Mouse (Mus musculus): ENCODE measurements around the gene Casp4. TPM values are rescaled to one million over a fixed set of nuclear protein-coding genes. Genes with fewer than 3 reads are reported as not detected.

Casp4 gene
- polyA plus RNA-seq (2015; fragmentation: Nextera tagmentation; extraction: Ambion mirVana) = 1.1 TPM in 2 replicates

DNA sequence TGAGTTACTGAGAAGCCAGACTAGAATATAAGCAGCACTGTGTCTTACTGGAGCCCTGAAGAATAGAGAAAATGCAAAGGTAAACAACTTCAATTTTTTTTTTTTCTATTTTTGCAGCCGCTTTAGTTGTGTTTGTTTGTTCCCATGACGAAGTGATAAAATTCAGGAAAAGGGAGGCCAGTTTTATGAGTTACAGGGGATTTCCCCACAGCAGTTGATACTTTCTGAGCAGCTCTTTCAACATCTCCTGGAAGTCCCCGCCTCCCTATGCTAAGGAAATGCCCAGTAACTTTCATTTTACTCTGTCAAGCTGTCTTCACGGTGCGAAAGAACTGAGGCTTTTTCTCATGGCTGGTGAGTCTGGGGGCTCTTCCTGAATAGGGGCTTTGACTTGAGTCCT lies at the start of gene Casp4:
Gene Casp4, plus strand, starts transcription at position 268 of the 400 bp plus-strand sequence.
- Histone ChIP-seq H3K9ac (no peak within 1 kb of the TSS), H3K36me3 (no peaks in the 10 kb centered on the region), H3K4me3 (replicated peaks) (no peak within 1 kb of the TSS), H3K9me3 (replicated peaks) (no peaks in the 10 kb centered on the region), H3K4me2 (replicated peaks) (no peak within 1 kb of the TSS), H3K27ac (replicated peaks) (no peak within 1 kb of the TSS), H3K27me3 (no peaks in the 10 kb centered on the region), H3K4me1 (no peaks in the 10 kb centered on the region)
- no peak for ATAC-seq (ENCODE audit: insufficient number of reproducible peaks, low FRiP score, low TSS enrichment, low read depth)
- 61% methylated on average over 5 of the region's 5 CpGs for WGBS

DNA sequence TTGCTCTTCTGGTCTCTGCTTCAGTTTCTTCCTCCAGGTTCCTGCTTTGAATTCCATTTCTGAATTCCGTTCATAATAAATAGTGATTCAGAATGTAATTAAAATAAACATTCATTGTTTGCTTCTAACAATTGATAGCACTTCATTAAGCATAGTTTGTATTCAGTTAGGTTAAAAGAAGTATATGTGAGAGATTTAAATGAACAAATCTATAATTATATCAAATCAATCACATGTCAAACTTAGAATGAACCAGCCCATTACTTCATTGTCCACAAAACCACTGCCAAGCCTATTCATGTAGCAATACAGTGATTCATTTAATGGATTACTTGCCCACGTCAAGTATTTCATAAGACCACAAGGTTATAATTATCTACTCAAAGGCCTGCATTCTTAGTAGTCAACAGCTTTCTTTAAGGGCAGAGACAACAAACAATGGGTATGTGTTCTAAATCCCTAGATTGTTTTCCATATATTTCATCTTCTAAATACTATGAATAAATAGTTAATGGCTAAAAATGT lies 44.6 kb upstream of the Casp4 start:
- H3K27me3 ChIP-seq = no peaks in the 10 kb centered on the region
- no peaks in the 10 kb centered on the region for H3K36me3 ChIP-seq
- H3K4me1 ChIP-seq = no peaks in the 10 kb centered on the region
- no peaks in the 10 kb centered on the region for H3K9me3 ChIP-seq (replicated peaks)
- H3K4me3 ChIP-seq (replicated peaks) = no peak overlapping the region
- H3K4me2 ChIP-seq (replicated peaks) = no peak overlapping the region
- H3K9ac ChIP-seq = no peak overlapping the region
- ATAC-seq (ENCODE audit: insufficient number of reproducible peaks, low FRiP score, low TSS enrichment, low read depth) = no peak
- no peak overlapping the region for H3K27ac ChIP-seq (replicated peaks)
- 49% methylated on average over 2 of the region's 2 CpGs for WGBS

DNA sequence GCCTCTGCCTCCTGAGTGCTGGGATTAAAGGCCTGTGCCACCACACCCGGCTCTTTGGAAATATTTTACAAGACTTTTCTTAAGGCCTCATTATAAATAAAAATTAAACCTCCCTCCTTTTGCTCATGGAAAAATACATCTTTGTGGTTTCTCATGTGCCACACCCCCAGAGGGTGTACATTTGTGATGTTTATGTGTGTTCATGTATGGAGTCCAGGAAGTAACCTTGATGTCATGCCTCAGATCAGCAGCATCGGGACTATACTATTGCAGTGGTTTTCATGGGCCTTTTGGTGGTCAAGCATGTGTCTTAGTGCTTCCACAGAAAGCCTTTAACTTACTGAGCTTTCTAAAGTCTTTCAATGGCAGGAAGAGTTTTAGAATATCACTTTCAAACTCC lies 38.4 kb upstream of the Casp4 start:
- Histone ChIP-seq H3K9ac (no peak overlapping the region), H3K4me2 (replicated peaks) (no peak overlapping the region), H3K27me3 (no peaks in the 10 kb centered on the region), H3K4me3 (replicated peaks) (no peak overlapping the region), H3K36me3 (no peaks in the 10 kb centered on the region), H3K9me3 (replicated peaks) (no peaks in the 10 kb centered on the region), H3K27ac (replicated peaks) (no peak overlapping the region), H3K4me1 (no peaks in the 10 kb centered on the region)
- no peak for ATAC-seq (ENCODE audit: insufficient number of reproducible peaks, low FRiP score, low TSS enrichment, low read depth)
- 88% methylated on average over 2 of the region's 2 CpGs for WGBS

DNA sequence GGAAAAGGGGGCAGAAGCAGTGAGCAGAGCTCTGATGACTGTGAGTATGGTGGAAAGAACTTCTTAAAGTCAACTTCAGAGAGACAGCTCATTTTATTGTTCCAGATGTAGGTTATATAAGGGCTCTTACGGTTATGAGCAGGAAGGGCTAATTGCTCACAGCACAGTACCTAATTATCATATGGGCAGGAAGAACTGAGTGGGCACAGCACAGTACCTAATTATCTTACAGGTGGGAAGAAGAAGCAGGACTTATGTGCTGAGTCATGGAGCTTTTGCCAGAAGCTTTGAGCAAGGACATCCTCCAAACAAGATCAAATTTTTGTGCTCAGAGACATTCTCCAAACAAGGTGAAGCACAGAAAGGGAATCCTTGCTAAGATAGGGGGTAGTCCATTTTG lies 37.7 kb upstream of the Casp4 start:
- WGBS = 45% methylated on average over 1 of the region's 1 CpGs
- H3K27ac ChIP-seq (replicated peaks) = no peak overlapping the region
- H3K4me3 ChIP-seq (replicated peaks) = no peak overlapping the region
- no peaks in the 10 kb centered on the region for H3K4me1 ChIP-seq
- H3K36me3 ChIP-seq = no peaks in the 10 kb centered on the region
- H3K4me2 ChIP-seq (replicated peaks) = no peak overlapping the region
- no peak overlapping the region for H3K9ac ChIP-seq
- ATAC-seq (ENCODE audit: insufficient number of reproducible peaks, low FRiP score, low TSS enrichment, low read depth) = no peak
- H3K9me3 ChIP-seq (replicated peaks) = no peaks in the 10 kb centered on the region
- H3K27me3 ChIP-seq = no peaks in the 10 kb centered on the region

DNA sequence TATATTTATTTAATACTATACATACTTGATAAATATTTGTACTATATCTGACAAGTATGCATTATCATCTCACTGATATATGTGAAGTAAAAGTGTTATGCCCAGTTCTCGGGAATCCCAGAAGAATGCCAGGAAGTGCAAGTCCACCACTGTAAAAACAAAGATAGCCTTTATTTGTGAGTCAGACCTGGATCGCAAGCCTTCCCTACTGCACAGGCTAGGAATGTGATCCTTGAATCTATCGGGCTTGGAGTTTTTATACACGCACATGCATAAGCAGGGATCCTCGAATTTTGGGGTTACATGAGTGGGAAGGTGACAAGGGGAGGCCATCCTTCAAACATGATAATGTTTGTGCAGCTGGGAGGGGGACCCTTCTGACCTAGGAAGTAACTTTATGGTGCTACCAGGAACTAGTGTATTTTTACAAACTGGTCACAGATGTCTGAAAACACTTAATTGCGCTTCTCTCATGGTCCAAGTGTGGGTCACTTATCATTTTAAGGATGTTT lies 37.2 kb upstream of the Casp4 start:
- ATAC-seq (ENCODE audit: insufficient number of reproducible peaks, low FRiP score, low TSS enrichment, low read depth) = no peak
- no peaks in the 10 kb centered on the region for H3K4me1 ChIP-seq
- no peak overlapping the region for H3K9ac ChIP-seq
- H3K4me2 ChIP-seq (replicated peaks) = no peak overlapping the region
- H3K27me3 ChIP-seq = no peaks in the 10 kb centered on the region
- WGBS = 73% methylated on average over 6 of the region's 6 CpGs
- H3K4me3 ChIP-seq (replicated peaks) = no peak overlapping the region
- H3K27ac ChIP-seq (replicated peaks) = no peak overlapping the region
- no peaks in the 10 kb centered on the region for H3K9me3 ChIP-seq (replicated peaks)
- no peaks in the 10 kb centered on the region for H3K36me3 ChIP-seq

DNA sequence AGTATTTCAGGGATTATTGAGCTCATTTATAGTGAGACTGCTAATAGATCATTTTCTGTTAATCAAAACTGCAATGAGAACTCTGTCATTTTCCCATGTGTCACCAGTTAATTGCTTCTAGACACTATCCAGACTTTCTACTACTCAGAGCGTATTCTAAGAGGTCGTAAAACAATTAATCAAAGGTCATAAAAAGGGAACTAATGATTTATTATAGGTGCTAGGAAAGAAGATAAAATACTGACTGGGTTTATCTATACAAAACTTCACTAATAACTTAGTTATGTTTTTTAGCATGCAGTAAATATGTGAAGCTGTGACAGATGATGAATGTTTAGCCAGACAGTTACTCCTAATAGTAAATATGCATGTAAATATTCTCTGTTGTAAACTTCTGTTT lies 22.6 kb upstream of the Casp4 start:
- Histone ChIP-seq H3K4me1 (no peaks in the 10 kb centered on the region), H3K4me3 (replicated peaks) (no peak overlapping the region), H3K36me3 (no peaks in the 10 kb centered on the region), H3K4me2 (replicated peaks) (no peak overlapping the region), H3K27me3 (no peaks in the 10 kb centered on the region), H3K9ac (no peak overlapping the region), H3K27ac (replicated peaks) (no peak overlapping the region), H3K9me3 (replicated peaks) (no peaks in the 10 kb centered on the region)
- no peak for ATAC-seq (ENCODE audit: insufficient number of reproducible peaks, low FRiP score, low TSS enrichment, low read depth)
- 86% methylated on average over 2 of the region's 2 CpGs for WGBS

DNA sequence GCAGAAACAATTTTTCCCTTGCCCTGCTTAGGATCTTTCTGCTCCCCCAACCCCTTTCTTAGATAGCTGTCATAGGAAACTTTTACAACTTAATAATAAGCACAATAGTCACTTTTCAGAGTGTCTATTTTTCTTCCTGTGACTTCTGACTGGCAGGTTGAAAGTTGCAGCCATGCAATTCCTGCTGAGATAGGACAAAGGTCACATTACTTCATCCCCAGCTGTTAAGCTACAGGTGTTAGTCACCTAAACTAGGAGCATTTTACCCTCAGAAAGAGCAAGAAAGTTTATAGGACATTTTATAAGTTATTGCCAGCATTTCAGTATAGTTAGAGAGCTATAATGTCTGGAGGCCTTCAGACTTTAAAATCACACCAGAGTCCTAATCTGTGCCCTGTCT lies 22.0 kb upstream of the Casp4 start:
- no peaks in the 10 kb centered on the region for H3K27me3 ChIP-seq
- no peaks in the 10 kb centered on the region for H3K4me1 ChIP-seq
- H3K36me3 ChIP-seq = no peaks in the 10 kb centered on the region
- H3K9me3 ChIP-seq (replicated peaks) = no peaks in the 10 kb centered on the region
- no peak for ATAC-seq (ENCODE audit: insufficient number of reproducible peaks, low FRiP score, low TSS enrichment, low read depth)
- no peak overlapping the region for H3K9ac ChIP-seq
- no peak overlapping the region for H3K27ac ChIP-seq (replicated peaks)
- no peak overlapping the region for H3K4me2 ChIP-seq (replicated peaks)
- no peak overlapping the region for H3K4me3 ChIP-seq (replicated peaks)

DNA sequence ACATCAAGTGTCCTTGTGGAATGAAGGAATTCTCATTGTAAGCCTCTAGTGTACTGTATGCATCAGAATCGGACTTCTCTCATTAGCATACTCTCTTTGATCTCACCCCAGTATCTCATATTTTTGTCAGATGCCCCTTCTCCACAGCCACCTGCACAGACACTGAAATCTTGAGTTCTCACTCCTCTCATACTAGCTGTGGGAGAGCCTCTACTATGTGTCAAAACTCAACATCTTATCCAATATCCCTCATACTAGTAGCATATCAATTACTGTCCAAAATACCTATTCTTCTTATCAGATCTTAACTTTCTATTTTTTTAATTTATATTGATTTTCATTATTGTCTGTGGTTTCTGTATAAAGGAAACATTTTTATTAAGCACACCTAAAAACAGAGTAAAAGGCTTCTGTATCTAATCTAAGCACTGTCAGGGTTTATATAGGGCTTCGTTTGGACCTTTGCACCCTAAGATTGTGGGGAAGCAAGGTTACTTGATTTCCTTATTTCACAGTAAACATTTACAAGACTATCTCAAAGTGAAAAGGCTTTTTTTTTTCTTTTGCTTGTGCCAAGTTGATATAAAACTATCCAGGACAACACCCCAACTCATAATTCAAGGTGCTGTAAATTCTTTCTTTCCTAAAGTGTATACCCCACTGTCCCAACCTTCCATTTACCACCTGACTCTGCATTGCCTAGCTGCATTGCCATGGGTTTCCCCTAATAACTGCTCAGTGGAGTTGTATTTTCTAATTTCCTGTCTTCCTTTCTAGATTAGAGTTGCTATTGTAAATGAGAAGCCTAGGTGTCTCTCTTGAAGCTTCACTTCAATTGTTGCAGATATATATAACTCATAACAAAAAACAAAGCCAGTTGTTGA lies 12.0 kb upstream of the Casp4 start:
- no peaks in the 10 kb centered on the region for H3K36me3 ChIP-seq

DNA sequence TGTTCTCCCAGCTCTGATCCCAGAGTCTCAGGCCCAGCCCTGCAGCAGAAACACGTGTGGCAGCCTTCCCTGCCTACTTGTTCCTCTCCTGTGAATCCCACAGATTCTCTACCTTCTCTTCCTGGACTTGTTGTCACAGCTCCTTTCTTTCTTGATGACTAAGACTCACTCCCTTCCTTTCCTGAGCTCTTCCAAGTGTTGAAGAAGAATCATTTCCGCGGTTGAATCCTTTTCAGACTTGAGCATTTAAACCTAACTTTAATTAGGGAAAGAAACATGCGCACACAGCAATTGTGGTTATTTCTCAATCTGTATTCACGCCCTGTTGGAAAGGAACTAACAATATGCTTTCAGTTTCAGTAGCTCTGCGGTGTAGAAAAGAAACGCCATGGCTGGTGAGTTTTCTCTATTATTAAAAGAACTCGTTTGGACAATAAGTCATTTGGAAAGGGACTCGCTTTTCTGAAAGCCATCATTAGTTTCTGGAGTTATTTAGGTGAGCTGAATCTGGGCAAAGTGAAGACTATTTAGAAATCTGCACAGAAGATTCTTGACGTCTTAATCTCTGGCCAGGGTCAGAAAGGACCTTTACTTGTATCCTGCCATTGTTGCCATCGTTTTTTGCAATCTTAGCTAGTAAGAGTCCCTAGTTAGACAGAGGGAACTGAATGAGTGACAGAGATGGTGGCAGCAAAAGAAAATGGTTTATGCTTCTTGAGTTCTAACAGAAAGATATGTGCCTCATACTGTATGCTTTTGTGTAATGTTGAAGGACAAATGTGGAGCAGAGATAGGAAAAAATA lies 10.1 kb upstream of the Casp4 start, which contains the start of gene Casp1:
Gene Casp1, plus strand, starts transcription at position 189 of the 803 bp plus-strand sequence.
- no peaks in the 10 kb centered on the region for H3K4me1 ChIP-seq
- no peaks in the 10 kb centered on the region for H3K36me3 ChIP-seq
- H3K27ac ChIP-seq (replicated peaks) = no peak within 1 kb of the TSS
- no peak within 1 kb of the TSS for H3K4me2 ChIP-seq (replicated peaks)
- H3K4me3 ChIP-seq (replicated peaks) = no peak within 1 kb of the TSS
- H3K9ac ChIP-seq = no peak within 1 kb of the TSS
- no peaks in the 10 kb centered on the region for H3K27me3 ChIP-seq
- 69% methylated on average over 11 of the region's 11 CpGs for WGBS
- no peak for ATAC-seq (ENCODE audit: insufficient number of reproducible peaks, low FRiP score, low TSS enrichment, low read depth)
- H3K9me3 ChIP-seq (replicated peaks) = no peaks in the 10 kb centered on the region

More for the DNA sequence above, 12.0 kb upstream of the Casp4 start:
- ATAC-seq (ENCODE audit: insufficient number of reproducible peaks, low FRiP score, low TSS enrichment, low read depth) = no peak
- Histone ChIP-seq H3K9ac (no peak overlapping the region), H3K4me2 (replicated peaks) (no peak overlapping the region), H3K4me3 (replicated peaks) (no peak overlapping the region), H3K4me1 (no peaks in the 10 kb centered on the region), H3K9me3 (replicated peaks) (no peaks in the 10 kb centered on the region), H3K27me3 (no peaks in the 10 kb centered on the region), H3K27ac (replicated peaks) (no peak overlapping the region)
- WGBS = 63% methylated on average over 2 of the region's 2 CpGs

DNA sequence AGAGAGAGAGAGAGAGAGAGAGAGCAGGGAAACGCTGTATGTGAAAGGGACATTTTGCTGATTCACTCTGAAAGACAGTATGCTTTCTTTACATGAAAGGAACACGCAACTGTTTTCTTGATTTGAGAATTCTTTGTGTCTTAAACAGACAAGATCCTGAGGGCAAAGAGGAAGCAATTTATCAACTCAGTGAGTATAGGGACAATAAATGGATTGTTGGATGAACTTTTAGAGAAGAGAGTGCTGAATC lies 9.6 kb upstream of the Casp4 start:
- Histone ChIP-seq H3K4me2 (replicated peaks) (no peak overlapping the region), H3K4me1 (no peaks in the 10 kb centered on the region), H3K4me3 (replicated peaks) (no peak overlapping the region), H3K9me3 (replicated peaks) (no peaks in the 10 kb centered on the region), H3K9ac (no peak overlapping the region), H3K36me3 (no peaks in the 10 kb centered on the region), H3K27me3 (no peaks in the 10 kb centered on the region), H3K27ac (replicated peaks) (no peak overlapping the region)
- ATAC-seq (ENCODE audit: insufficient number of reproducible peaks, low FRiP score, low TSS enrichment, low read depth) = no peak
- WGBS = 75% methylated on average over 2 of the region's 2 CpGs

DNA sequence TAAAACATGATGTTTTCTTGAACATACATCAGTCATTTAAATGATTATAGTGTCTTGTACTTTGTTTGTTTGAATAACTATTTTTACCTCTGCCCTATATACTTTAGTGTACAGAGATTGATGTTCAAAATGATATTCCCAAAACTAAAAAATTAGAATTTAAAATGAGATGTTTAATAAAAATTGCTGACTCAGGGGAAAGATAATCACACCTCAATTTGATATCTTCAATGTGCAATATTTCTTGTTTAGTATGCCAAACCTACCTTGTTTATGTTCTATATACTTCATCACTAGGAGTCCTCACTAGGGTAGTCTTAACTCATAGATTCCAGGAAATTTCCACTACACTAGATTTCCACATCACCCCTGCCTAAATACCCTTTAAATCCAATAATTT lies 1.5 kb downstream of the Casp4 start:
- Histone ChIP-seq H3K9ac (no peak overlapping the region), H3K27ac (replicated peaks) (no peak overlapping the region), H3K9me3 (replicated peaks) (no peaks in the 10 kb centered on the region), H3K4me3 (replicated peaks) (no peak overlapping the region), H3K4me1 (no peaks in the 10 kb centered on the region), H3K4me2 (replicated peaks) (no peak overlapping the region), H3K36me3 (no peaks in the 10 kb centered on the region), H3K27me3 (no peaks in the 10 kb centered on the region)
- no peak for ATAC-seq (ENCODE audit: insufficient number of reproducible peaks, low FRiP score, low TSS enrichment, low read depth)
